Mouse (Mus musculus): ENCODE results near the gene Adar. TPM values are rescaled to one million over a fixed set of nuclear protein-coding genes. Genes with fewer than 3 reads are reported as not detected.
A peak's percentile ranks its signal among the peaks of the same experiment; 100 is the strongest.

Gene Adar
- total and polyA plus RNA-seq, 2 experiments from 2014 or later: 22.9 to 77.1 TPM

DNA sequence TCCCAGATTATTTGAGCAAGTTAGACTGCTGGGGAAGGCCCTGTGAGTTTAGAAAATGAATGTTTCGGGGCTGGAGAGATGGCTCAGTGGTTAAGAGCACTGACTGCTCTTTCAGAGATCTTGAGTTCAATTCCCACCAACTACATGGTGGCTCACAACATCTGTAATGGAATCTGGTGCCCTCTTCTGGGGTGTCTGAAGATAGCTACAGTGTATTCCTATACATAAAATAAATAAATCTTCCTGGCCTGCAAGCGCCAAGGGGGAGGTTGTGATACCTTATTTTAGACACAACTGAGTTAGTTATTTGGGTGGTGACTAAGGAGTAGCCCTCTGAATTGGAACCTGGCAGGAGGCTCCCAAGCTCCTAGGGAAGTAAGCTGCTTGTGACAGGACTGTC is 14.0 kb downstream of the Adar start:
- 83% methylated on average over 2 of the region's 2 CpGs for WGBS
- DNase-seq (ENCODE audit: low spot score) (no peak), ATAC-seq (ENCODE audit: low FRiP score) (no peak)
- Histone ChIP-seq H3K36me3 (ENCODE audit: insufficient read depth, low read length) (no peaks in the 10 kb centered on the region), H3K9ac (replicated peaks; ENCODE audit: low read length, poor library complexity, severe bottlenecking) (no peak overlapping the region), H3K27me3 (ENCODE audit: insufficient read depth, low read length) (no peaks in the 10 kb centered on the region), H3K9me3 (ENCODE audit: low read length) (no peaks in the 10 kb centered on the region), H3K4me2 (ENCODE audit: low read depth, low read length, poor library complexity, severe bottlenecking) (no peak overlapping the region), H3K4me3 (ENCODE audit: low read depth, low read length) (no peak overlapping the region), H3K4me1 (ENCODE audit: insufficient read depth, low read length) (no peaks in the 10 kb centered on the region), H3K27ac (ENCODE audit: low read depth, low read length) (no peak overlapping the region)
- peak; percentile 59 for TF ChIP-seq CTCF (IDR thresholded peaks at IDR 0.05)

DNA sequence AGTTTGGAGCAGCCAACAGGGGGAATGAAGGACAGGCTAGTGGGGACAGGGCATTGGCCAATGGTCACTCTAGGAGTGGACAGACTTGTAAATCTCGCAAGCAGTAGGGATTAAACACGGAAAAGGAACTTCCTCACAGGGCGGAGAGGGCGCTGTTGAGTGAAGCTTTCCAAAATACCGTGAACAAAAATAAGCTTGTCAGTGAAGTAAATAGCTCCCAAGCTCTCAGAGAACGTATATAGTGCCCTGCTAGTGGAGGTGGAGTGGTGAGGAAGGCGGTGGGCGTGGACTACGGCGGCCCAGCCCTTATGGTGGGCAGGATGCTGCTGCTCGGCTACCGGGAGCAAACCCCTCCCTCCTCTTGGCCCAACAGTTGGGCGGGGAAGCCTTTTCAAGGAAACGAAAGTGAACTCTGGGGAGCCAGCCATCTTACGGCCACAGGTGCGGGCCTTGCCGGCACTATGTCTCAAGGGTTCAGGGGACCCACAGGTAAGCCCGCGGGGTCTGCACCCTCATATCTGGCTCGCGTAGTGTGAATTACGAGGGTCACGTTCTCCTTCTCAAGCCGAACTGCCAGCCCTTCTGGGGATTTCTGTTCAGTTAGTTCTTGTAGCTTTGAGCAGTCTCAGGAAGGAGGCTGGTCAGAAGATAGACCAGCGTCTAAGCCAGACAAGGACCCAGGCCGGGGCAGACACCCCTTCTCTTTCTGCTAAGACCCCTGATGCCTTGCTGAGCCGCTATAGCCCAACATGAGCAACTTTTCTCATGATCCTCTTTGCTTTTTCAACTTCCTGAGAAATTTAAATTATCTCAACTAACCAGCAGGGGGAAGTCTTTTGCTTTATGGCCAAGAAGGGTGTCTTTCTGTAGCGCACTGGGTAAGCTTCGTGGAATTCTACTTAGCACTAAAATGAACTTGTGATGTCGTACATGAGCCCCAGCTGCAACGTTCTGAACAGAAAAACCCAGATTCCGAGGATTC is 15.8 kb downstream of the Adar start:
- Histone ChIP-seq H3K9me3 (ENCODE audit: low read length) (no peaks in the 10 kb centered on the region), H3K27me3 (ENCODE audit: insufficient read depth, low read length) (no peaks in the 10 kb centered on the region), H3K4me2 (ENCODE audit: low read depth, low read length, poor library complexity, severe bottlenecking) (peak overlapping the region; percentile 55), H3K36me3 (ENCODE audit: insufficient read depth, low read length) (peaks cover 10% of the 10 kb centered on the region; the same call in 1 of the 2 replicates), H3K27ac (ENCODE audit: low read depth, low read length) (peak overlapping the region; percentile 55), H3K9ac (replicated peaks; ENCODE audit: low read length, poor library complexity, severe bottlenecking) (0 out of 2 replicates have a peak overlapping the region, but pooled peaks have one; percentile 44), H3K4me1 (ENCODE audit: insufficient read depth, low read length) (no peaks in the 10 kb centered on the region), H3K4me3 (ENCODE audit: low read depth, low read length) (peak overlapping the region; percentile 37)
- peak; percentile 67 for DNase-seq (ENCODE audit: low spot score)
- TF ChIP-seq CTCF (IDR thresholded peaks at IDR 0.05): peak; percentile 72
- ATAC-seq (ENCODE audit: low FRiP score): peak; percentile 69; the same call in 1 of the 2 replicates
- 2% methylated on average over 32 of the region's 32 CpGs for WGBS

DNA sequence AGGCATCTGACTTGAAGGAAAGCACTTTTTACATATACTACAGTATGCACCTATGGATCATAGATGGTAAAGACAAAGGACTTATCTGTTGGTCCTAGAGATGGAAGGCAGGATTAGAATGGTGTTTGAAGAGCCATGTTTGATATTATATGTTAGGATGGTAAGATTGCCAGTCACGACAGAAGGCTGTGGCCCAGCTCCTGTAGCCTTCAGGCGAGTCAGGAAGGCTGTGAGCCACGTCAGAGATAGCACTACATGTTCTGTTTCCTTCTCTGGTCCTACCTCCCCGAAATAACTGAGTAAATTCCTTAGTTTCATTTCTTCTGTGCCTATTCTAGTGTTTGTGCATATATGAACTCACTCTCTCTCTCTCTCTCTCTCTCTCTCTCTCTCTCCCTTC is 17.3 kb downstream of the Adar start:
- Histone ChIP-seq H3K9ac (replicated peaks; ENCODE audit: low read length, poor library complexity, severe bottlenecking) (no peak overlapping the region), H3K4me1 (ENCODE audit: insufficient read depth, low read length) (no peaks in the 10 kb centered on the region), H3K27me3 (ENCODE audit: insufficient read depth, low read length) (no peaks in the 10 kb centered on the region), H3K4me3 (ENCODE audit: low read depth, low read length) (no peak overlapping the region), H3K4me2 (ENCODE audit: low read depth, low read length, poor library complexity, severe bottlenecking) (no peak overlapping the region), H3K36me3 (ENCODE audit: insufficient read depth, low read length) (peaks cover 13% of the 10 kb centered on the region; the same call in 1 of the 2 replicates), H3K27ac (ENCODE audit: low read depth, low read length) (no peak overlapping the region), H3K9me3 (ENCODE audit: low read length) (no peaks in the 10 kb centered on the region)
- 92% methylated on average over 4 of the region's 4 CpGs for WGBS
- no peak for ATAC-seq (ENCODE audit: low FRiP score)
- TF ChIP-seq CTCF (IDR thresholded peaks at IDR 0.05): no peak
- DNase-seq (ENCODE audit: low spot score): no peak

DNA sequence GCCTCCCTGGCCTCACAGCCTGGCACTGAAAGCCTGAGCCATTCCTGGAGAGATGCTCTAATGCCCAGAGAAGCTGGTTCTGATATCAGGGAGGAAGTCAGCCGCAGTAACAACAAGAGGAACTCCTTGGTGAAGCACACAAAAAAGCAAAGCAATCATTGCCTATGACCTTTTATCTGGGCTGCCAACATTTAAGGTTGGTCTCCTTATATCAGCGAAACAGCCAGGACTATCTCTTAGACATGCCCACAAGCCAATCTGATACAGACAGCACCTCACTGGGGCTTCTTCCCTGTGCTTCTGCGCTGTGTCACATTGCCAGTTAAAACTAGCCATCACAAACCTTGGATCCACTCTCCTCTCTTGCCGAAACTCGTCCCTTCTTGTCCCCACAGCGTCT is 23.7 kb downstream of the Adar start:
- H3K9ac ChIP-seq (replicated peaks; ENCODE audit: low read length, poor library complexity, severe bottlenecking): no peak overlapping the region
- WGBS: 95% methylated on average over 6 of the region's 6 CpGs
- no peaks in the 10 kb centered on the region for H3K4me1 ChIP-seq (ENCODE audit: insufficient read depth, low read length)
- no peak overlapping the region for H3K27ac ChIP-seq (ENCODE audit: low read depth, low read length)
- no peaks in the 10 kb centered on the region for H3K9me3 ChIP-seq (ENCODE audit: low read length)
- H3K36me3 ChIP-seq (ENCODE audit: insufficient read depth, low read length): peaks cover 62% of the 10 kb centered on the region
- H3K4me2 ChIP-seq (ENCODE audit: low read depth, low read length, poor library complexity, severe bottlenecking): no peak overlapping the region
- TF ChIP-seq CTCF (IDR thresholded peaks at IDR 0.05): no peak
- no peak for ATAC-seq (ENCODE audit: low FRiP score)
- no peaks in the 10 kb centered on the region for H3K27me3 ChIP-seq (ENCODE audit: insufficient read depth, low read length)
- no peak overlapping the region for H3K4me3 ChIP-seq (ENCODE audit: low read depth, low read length)
- DNase-seq (ENCODE audit: low spot score): no peak

DNA sequence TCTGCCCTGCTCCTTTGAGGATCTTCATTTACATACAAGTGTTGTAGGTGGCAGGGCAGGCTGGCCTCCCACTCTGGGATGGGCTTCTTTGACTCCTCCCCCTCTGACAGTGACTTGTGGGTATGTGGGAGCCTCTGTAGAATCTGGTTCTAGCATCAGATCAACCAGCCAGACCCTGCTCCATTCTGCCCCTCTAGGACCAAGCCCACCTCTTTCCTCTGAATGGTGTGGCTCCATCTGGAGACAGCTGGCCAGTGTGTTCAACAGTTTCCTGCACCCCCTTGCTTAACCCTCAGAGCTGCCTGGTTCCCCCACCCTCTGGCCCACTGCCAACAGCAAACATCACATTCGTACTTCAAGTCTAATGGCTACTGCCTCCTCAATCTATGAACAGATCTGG is 37.5 kb downstream of the Adar start:
- whole genome bisulfite sequencing: 68% methylated on average over 1 of the region's 1 CpGs
- Histone ChIP-seq H3K4me1 (ENCODE audit: insufficient read depth, low read length) (no peaks in the 10 kb centered on the region), H3K4me3 (ENCODE audit: low read depth, low read length) (no peak overlapping the region), H3K4me2 (ENCODE audit: low read depth, low read length, poor library complexity, severe bottlenecking) (no peak overlapping the region), H3K9me3 (ENCODE audit: low read length) (no peaks in the 10 kb centered on the region), H3K9ac (replicated peaks; ENCODE audit: low read length, poor library complexity, severe bottlenecking) (no peak overlapping the region), H3K27ac (ENCODE audit: low read depth, low read length) (no peak overlapping the region), H3K27me3 (ENCODE audit: insufficient read depth, low read length) (no peaks in the 10 kb centered on the region), H3K36me3 (ENCODE audit: insufficient read depth, low read length) (peaks cover 66% of the 10 kb centered on the region)
- TF ChIP-seq CTCF (IDR thresholded peaks at IDR 0.05): no peak
- ATAC-seq (ENCODE audit: low FRiP score) (peak; percentile 21; the same call in 1 of the 2 replicates), DNase-seq (ENCODE audit: low spot score) (peak; percentile 19)

DNA sequence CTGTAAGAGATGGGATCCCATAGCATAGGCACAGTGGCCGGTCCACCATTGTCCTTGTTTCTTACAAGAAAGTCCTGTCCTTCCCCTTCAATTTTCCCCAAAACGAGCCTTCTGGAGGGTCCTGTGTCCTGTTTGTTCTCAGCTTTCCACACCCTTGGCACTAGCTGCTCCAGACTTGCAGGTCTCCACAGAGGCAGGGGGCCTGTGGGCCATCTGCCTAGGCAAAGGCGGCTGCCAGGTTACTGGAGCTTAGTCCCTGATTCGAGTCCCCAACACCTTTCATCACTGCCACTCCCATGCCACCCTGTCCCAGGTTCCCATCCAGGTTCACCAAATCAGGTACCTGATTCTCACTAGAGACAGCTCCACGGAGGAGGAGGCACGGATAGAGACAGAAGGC is 40.5 kb downstream of the Adar start:
- no peaks in the 10 kb centered on the region for H3K27me3 ChIP-seq (ENCODE audit: insufficient read depth, low read length)
- DNase-seq (ENCODE audit: low spot score): no peak
- ATAC-seq (ENCODE audit: low FRiP score): no peak
- H3K36me3 ChIP-seq (ENCODE audit: insufficient read depth, low read length): peaks cover 57% of the 10 kb centered on the region
- H3K27ac ChIP-seq (ENCODE audit: low read depth, low read length): no peak overlapping the region
- no peak overlapping the region for H3K4me2 ChIP-seq (ENCODE audit: low read depth, low read length, poor library complexity, severe bottlenecking)
- no peak for TF ChIP-seq CTCF (IDR thresholded peaks at IDR 0.05)
- WGBS: 85% methylated on average over 6 of the region's 6 CpGs
- H3K9ac ChIP-seq (replicated peaks; ENCODE audit: low read length, poor library complexity, severe bottlenecking): no peak overlapping the region
- H3K4me1 ChIP-seq (ENCODE audit: insufficient read depth, low read length): peaks cover 13% of the 10 kb centered on the region; the same call in 1 of the 2 replicates
- no peak overlapping the region for H3K4me3 ChIP-seq (ENCODE audit: low read depth, low read length)
- no peaks in the 10 kb centered on the region for H3K9me3 ChIP-seq (ENCODE audit: low read length)

Data from midbrain, postnatal 0 days (tissue).